3 mouse cellular contexts compared by ENCODE assay signal in genomic region chr6:123810291-123810690, GRCm38 (mm10).
DNase-seq lines count a peak whose midpoint lies in the region.

No protein-coding gene starts in this region.

- DNase-seq in ES-CJ7 (ENCODE audit: low read depth, low spot score) (peak; percentile 21), R1 (ENCODE audit: low read depth, low spot score) (peak; percentile 79), ZHBTc4 (ENCODE audit: low read depth, low spot score) (peak; percentile 66)

Comparison
In these comparisons a context has a peak if more than half of its experiments do, and no peak if none do; other contexts are left out.
1. DNase-seq: peak in every context shown above with its lines; median percentile 79 in R1; 66 in ZHBTc4; 21 in ES-CJ7.